Mouse (Mus musculus) kidney, embryonic 14.5 days (tissue): ENCODE results near the gene Plxna4. TPM values are rescaled to one million over a fixed set of nuclear protein-coding genes. Genes with fewer than 3 reads are reported as not detected.

Experiments used
- ATAC-seq: fragments of 200-750 bp; cut with Nextera tagmentation; 2 replicates; pipeline ENCODE4 v1.8.0; 2017; ENCODE audit warnings: moderate number of reproducible peaks, mild to moderate bottlenecking, moderate TSS enrichment, moderate library complexity; ENCODE audit not compliant: low FRiP score, low TSS enrichment
- H3K27ac ChIP-seq: fragments of 300-500 bp; sonication (generic); 2 replicates; pipeline ENCODE4 v1.5.1; 2014; ENCODE audit warnings: low read depth, mild to moderate bottlenecking, low read length, moderate library complexity, mixed read lengths
- H3K27me3 ChIP-seq: fragments of 300-500 bp; sonication (generic); 2 replicates; pipeline ENCODE4 v1.6.1; 2014; ENCODE audit warnings: mild to moderate bottlenecking, low read length; ENCODE audit not compliant: control insufficient read depth, insufficient read depth
- H3K36me3 ChIP-seq: fragments of 300-500 bp; sonication (generic); 2 replicates; pipeline ENCODE4 v1.6.1; 2014; ENCODE audit warnings: low read length, mixed read lengths; ENCODE audit not compliant: control insufficient read depth, insufficient read depth
- H3K4me1 ChIP-seq: fragments of 300-500 bp; sonication (generic); 2 replicates; pipeline ENCODE4 v1.6.1; 2014; ENCODE audit warnings: low read length, mixed read lengths; ENCODE audit not compliant: control insufficient read depth, insufficient read depth
- H3K4me2 ChIP-seq: fragments of 300-500 bp; sonication (generic); replicated peaks from 2 replicates; pipeline ENCODE4 v1.6.1; 2014; ENCODE audit warnings: low read depth, mild to moderate bottlenecking, low read length
- H3K4me3 ChIP-seq: fragments of 300-500 bp; sonication (generic); 2 replicates; pipeline ENCODE4 v1.5.1; 2014; ENCODE audit warnings: mild to moderate bottlenecking, low read length
- H3K9ac ChIP-seq: fragments of 300-500 bp; sonication (generic); 2 replicates; pipeline ENCODE4 v1.6.1; 2014; ENCODE audit warnings: low read depth, mild to moderate bottlenecking, low read length, moderate library complexity
- H3K9me3 ChIP-seq: fragments of 300-500 bp; sonication (generic); 2 replicates; pipeline ENCODE4 v1.6.1; 2016; ENCODE audit warnings: low read length; ENCODE audit not compliant: control insufficient read depth
- WGBS: fragments of 180-500 bp; shearing (Covaris S2); extraction: QIAGEN DNeasy Blood & Tissue Kit; methylation state at CpG from one replicate; pipeline ENCODE4 v1.1.7; 2014; 5-methylcytosine and 5-hydroxymethylcytosine counted together
- polyA plus RNA-seq: library from polyadenylated mRNA; unstranded; fragments of >200 nt; fragmentation: Nextera tagmentation; extraction: Ambion mirVana; gene quantifications from 2 replicates; pipeline ENCODE4 v1.2.1, GENCODE M21; 2014

The Plxna4 gene
- polyA plus RNA-seq, 1 experiment from 2014 or later = 1.2 TPM

DNA sequence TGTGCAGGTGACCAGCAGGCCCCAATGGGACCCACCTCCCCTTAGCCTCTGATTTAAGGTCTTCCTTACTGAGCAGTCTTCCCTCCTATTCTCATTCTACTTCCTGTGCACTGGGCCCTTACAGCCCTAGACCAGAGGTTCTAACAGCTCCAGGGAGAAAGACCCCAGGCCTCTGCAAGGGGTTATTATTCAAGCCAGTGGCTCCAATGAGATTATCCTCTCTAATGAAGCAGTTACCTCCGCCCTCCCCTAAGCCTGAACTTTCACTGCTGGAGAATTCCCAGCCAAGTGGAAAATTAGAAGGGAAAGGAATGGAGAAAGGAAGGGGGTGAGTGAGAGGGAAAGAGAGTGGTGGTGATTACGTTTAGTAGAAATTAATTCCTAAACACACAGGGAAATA, 345.0 kb downstream of the Plxna4 start:
- Histone ChIP-seq H3K9ac (no peak overlapping the region), H3K4me1 (no peaks in the 10 kb centered on the region), H3K27me3 (no peaks in the 10 kb centered on the region), H3K4me3 (no peak overlapping the region), H3K9me3 (no peaks in the 10 kb centered on the region), H3K36me3 (no peaks in the 10 kb centered on the region), H3K4me2 (no peak overlapping the region), H3K27ac (no peak overlapping the region)
- WGBS = 49% methylated on average over 2 of the region's 2 CpGs
- ATAC-seq = peak; percentile 39; the same call in 1 of the 2 replicates

DNA sequence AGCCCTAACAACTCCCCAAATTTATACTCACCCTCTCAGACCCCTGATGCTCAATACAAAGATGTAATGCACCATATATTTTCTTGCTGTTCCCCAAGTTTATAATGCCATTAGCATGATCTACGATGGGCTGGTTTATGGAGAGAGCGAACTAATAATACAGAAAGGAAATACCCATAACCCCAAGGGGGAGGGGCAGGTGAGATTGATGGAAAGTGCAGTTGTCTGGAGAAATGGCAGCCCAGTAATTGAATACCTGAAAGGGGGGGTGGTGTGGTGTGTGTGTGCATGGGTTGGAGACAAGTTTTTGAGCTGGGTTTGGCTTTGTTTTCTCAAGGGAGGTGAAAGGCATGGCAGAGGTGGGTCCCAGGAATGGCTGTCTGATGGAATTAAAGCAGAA, 356.6 kb downstream of the Plxna4 start:
- Histone ChIP-seq H3K36me3 (no peaks in the 10 kb centered on the region), H3K4me3 (no peak overlapping the region), H3K9me3 (no peaks in the 10 kb centered on the region), H3K27ac (no peak overlapping the region), H3K4me2 (no peak overlapping the region), H3K4me1 (0 out of 2 replicates have a peak, but pooled peaks cover 8% of the 10 kb centered on the region), H3K9ac (no peak overlapping the region), H3K27me3 (no peaks in the 10 kb centered on the region)
- WGBS = 29% methylated on average over 2 of the region's 2 CpGs
- no peak for ATAC-seq

GRCm38 (mm10) chr6:32226636-32227035, 361.4 kb downstream of the Plxna4 start:
- no peak overlapping the region for H3K4me2 ChIP-seq
- H3K4me1 ChIP-seq = 0 out of 2 replicates have a peak, but pooled peaks cover 8% of the 10 kb centered on the region
- H3K36me3 ChIP-seq = no peaks in the 10 kb centered on the region
- H3K27ac ChIP-seq = no peak overlapping the region
- no peaks in the 10 kb centered on the region for H3K9me3 ChIP-seq
- H3K27me3 ChIP-seq = no peaks in the 10 kb centered on the region
- H3K4me3 ChIP-seq = no peak overlapping the region
- WGBS = 0% methylated on average over 1 of the region's 1 CpGs
- H3K9ac ChIP-seq = no peak overlapping the region
- no peak for ATAC-seq

DNA sequence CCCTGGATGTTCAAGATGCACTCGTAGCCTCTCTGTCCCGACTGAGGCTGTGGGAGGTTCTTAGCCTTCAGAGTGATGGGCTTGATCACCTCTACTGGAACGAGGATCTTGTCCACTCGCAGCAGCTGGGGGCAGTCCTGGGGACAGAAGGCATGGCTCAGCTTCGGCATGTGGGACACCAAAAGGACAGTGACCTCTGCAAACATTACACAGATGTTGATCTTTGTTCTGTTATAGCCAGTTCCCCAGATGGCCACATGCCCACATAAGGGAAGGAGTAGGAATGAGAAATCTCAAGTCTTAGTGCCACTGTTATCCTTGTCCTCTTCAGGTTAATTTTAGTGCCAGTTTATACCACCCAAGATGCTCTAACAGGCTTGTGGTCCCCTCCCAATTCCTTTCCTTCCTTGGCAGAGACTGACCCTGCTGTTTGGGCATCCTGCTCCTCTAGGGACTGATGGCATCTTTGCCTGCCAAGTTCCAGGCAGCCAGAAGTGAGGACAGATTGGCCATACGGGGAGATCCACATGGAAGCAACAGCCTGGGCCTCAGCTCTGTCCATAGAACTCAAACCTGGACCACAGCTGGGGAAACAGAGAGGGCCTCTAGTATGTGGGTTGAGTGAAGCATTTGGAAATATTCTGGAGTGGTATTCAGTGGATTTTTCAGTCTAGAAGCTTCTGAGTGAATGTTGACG, 363.8 kb downstream of the Plxna4 start:
- Histone ChIP-seq H3K9ac (no peak overlapping the region), H3K4me1 (no peaks in the 10 kb centered on the region), H3K27me3 (no peaks in the 10 kb centered on the region), H3K27ac (no peak overlapping the region), H3K9me3 (no peaks in the 10 kb centered on the region), H3K4me2 (no peak overlapping the region), H3K36me3 (no peaks in the 10 kb centered on the region), H3K4me3 (no peak overlapping the region)
- 65% methylated on average over 7 of the region's 7 CpGs for WGBS
- ATAC-seq = no peak

- no peak overlapping the region for H3K9ac ChIP-seq
- no peaks in the 10 kb centered on the region for H3K9me3 ChIP-seq
- H3K4me1 ChIP-seq = no peaks in the 10 kb centered on the region
- 85% methylated on average over 8 of the region's 8 CpGs for WGBS
- H3K27me3 ChIP-seq = no peaks in the 10 kb centered on the region
- ATAC-seq = no peak
- no peak overlapping the region for H3K4me3 ChIP-seq
- H3K4me2 ChIP-seq = no peak overlapping the region
- no peaks in the 10 kb centered on the region for H3K36me3 ChIP-seq
- no peak overlapping the region for H3K27ac ChIP-seq
Measured at GRCm38 (mm10) chr6:32220765-32221164, 367.2 kb downstream of the Plxna4 start.

- ATAC-seq = no peak
- Histone ChIP-seq H3K27ac (no peak overlapping the region), H3K4me1 (no peaks in the 10 kb centered on the region), H3K4me3 (no peak overlapping the region), H3K9ac (no peak overlapping the region), H3K36me3 (no peaks in the 10 kb centered on the region), H3K9me3 (no peaks in the 10 kb centered on the region), H3K27me3 (no peaks in the 10 kb centered on the region), H3K4me2 (no peak overlapping the region)
- WGBS = 78% methylated on average over 3 of the region's 3 CpGs
Measured at GRCm38 (mm10) chr6:32218544-32218943, 369.4 kb downstream of the Plxna4 start.

GRCm38 (mm10) chr6:32212439-32212838, 375.6 kb downstream of the Plxna4 start:
- Histone ChIP-seq H3K27me3 (no peaks in the 10 kb centered on the region), H3K9ac (no peak overlapping the region), H3K27ac (no peak overlapping the region), H3K36me3 (no peaks in the 10 kb centered on the region), H3K4me2 (no peak overlapping the region), H3K4me1 (no peaks in the 10 kb centered on the region), H3K9me3 (no peaks in the 10 kb centered on the region), H3K4me3 (no peak overlapping the region)
- ATAC-seq = no peak
- 62% methylated on average over 4 of the region's 4 CpGs for WGBS

DNA sequence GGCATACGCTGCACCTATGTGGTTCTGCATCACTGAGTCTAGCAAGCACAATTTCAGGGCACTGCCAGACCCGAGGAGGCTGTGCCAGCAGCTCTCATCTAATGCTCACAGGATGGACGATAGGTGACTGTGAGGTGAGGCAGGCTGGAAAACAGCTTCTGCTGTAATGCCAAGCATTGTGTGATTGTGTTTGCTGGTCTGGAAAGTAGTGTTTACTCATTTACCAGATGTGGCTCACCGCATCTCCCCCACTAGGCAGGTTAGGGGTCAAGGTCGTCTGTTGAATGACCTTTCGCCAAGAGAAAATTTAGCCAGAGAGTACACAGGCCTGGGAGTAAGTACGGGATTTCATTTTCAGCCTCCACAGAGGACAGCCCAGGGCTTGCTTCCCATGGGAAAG, 377.9 kb downstream of the Plxna4 start:
- Histone ChIP-seq H3K27ac (no peak overlapping the region), H3K36me3 (no peaks in the 10 kb centered on the region), H3K4me1 (no peaks in the 10 kb centered on the region), H3K9ac (no peak overlapping the region), H3K27me3 (no peaks in the 10 kb centered on the region), H3K4me3 (no peak overlapping the region), H3K9me3 (no peaks in the 10 kb centered on the region), H3K4me2 (no peak overlapping the region)
- ATAC-seq = 0 out of 2 replicates have a peak, but pooled peaks have one; percentile 24
- WGBS = 59% methylated on average over 7 of the region's 7 CpGs

GRCm38 (mm10) chr6:32208951-32209350, 379.0 kb downstream of the Plxna4 start:
- 71% methylated on average over 7 of the region's 7 CpGs for WGBS

More at GRCm38 (mm10) chr6:32208951-32209350, 379.0 kb downstream of the Plxna4 start:
- no peak overlapping the region for H3K4me3 ChIP-seq
- H3K4me2 ChIP-seq = no peak overlapping the region
- no peaks in the 10 kb centered on the region for H3K36me3 ChIP-seq
- no peak overlapping the region for H3K27ac ChIP-seq
- ATAC-seq = no peak
- no peaks in the 10 kb centered on the region for H3K4me1 ChIP-seq
- H3K9ac ChIP-seq = no peak overlapping the region
- no peaks in the 10 kb centered on the region for H3K9me3 ChIP-seq
- H3K27me3 ChIP-seq = no peaks in the 10 kb centered on the region
